Mouse (Mus musculus) limb, embryonic 10.5 days (tissue): Measurements from ENCODE around the gene Vcp. TPM values are rescaled to one million over a fixed set of nuclear protein-coding genes. Genes with fewer than 3 reads are reported as not detected.
A peak's percentile ranks its signal among the peaks of the same experiment; 100 is the strongest.

ENCODE experiments used
- DNase-seq: peaks from one replicate; pipeline ENCODE4 v3.0.0-alpha.2; 2017; ENCODE audit warnings: low spot score
- H3K27ac ChIP-seq: fragments of 300-500 bp; sonication (generic); 2 replicates; pipeline ENCODE4 v1.5.1; 2016; ENCODE audit warnings: mild to moderate bottlenecking
- H3K27me3 ChIP-seq: fragments of 300-500 bp; sonication (generic); 2 replicates; pipeline ENCODE4 v1.6.1; 2016; ENCODE audit warnings: low read depth, mild to moderate bottlenecking; ENCODE audit not compliant: poor library complexity, severe bottlenecking
- H3K36me3 ChIP-seq: fragments of 300-500 bp; sonication (generic); 2 replicates; pipeline ENCODE4 v1.6.1; 2016; ENCODE audit warnings: mild to moderate bottlenecking, moderate library complexity
- H3K4me1 ChIP-seq: fragments of 300-500 bp; sonication (generic); 2 replicates; pipeline ENCODE4 v1.6.1; 2016
- H3K4me3 ChIP-seq: fragments of 300-500 bp; sonication (generic); 2 replicates; pipeline ENCODE4 v1.5.1; 2016; ENCODE audit warnings: mild to moderate bottlenecking, moderate library complexity
- H3K9me3 ChIP-seq: fragments of 300-500 bp; sonication (generic); replicated peaks from 2 replicates; pipeline ENCODE4 v1.6.1; 2016; ENCODE audit warnings: mild to moderate bottlenecking
- WGBS: fragments of 180-500 bp; shearing (Covaris S2); methylation state at CpG from one replicate; pipeline ENCODE4 v1.1.7; 2016; 5-methylcytosine and 5-hydroxymethylcytosine counted together
- polyA plus RNA-seq: library from polyadenylated mRNA; unstranded; fragments of >200 nt; fragmentation: Nextera tagmentation; extraction: Ambion mirVana; gene quantifications from 2 replicates; pipeline ENCODE4 v1.2.1, GENCODE M21; 2016

Gene Vcp
- polyA plus RNA-seq, 1 experiment from 2014 or later = 691 TPM

- H3K4me1 ChIP-seq = peaks cover 27% of the 10 kb centered on the region
- 12% methylated on average over 5 of the region's 5 CpGs for WGBS
- H3K27ac ChIP-seq = no peak overlapping the region
- no peaks in the 10 kb centered on the region for H3K36me3 ChIP-seq
- peak; percentile 74 for DNase-seq
- H3K27me3 ChIP-seq = peaks cover 25% of the 10 kb centered on the region
- H3K9me3 ChIP-seq = no peaks in the 10 kb centered on the region
- H3K4me3 ChIP-seq = no peak overlapping the region
These were observed 54.4 kb downstream of the Vcp start for GRCm38 (mm10) chr4:42945952-42946351.

GRCm38 (mm10) chr4:42945445-42945844 lies 54.9 kb downstream of the Vcp start:
- H3K27ac ChIP-seq = no peak overlapping the region
- no peaks in the 10 kb centered on the region for H3K36me3 ChIP-seq
- H3K27me3 ChIP-seq = peaks cover 25% of the 10 kb centered on the region
- 83% methylated on average over 3 of the region's 3 CpGs for WGBS
- peaks cover 22% of the 10 kb centered on the region for H3K4me1 ChIP-seq
- H3K4me3 ChIP-seq = no peak overlapping the region
- no peak for DNase-seq
- H3K9me3 ChIP-seq = no peaks in the 10 kb centered on the region

- H3K4me1 ChIP-seq = peaks cover 18% of the 10 kb centered on the region
- H3K36me3 ChIP-seq = no peaks in the 10 kb centered on the region
- H3K27me3 ChIP-seq = peaks cover 25% of the 10 kb centered on the region
- 13% methylated on average over 6 of the region's 6 CpGs for WGBS
- H3K9me3 ChIP-seq = no peaks in the 10 kb centered on the region
- no peak overlapping the region for H3K4me3 ChIP-seq
- no peak overlapping the region for H3K27ac ChIP-seq
- peak; percentile 54 for DNase-seq
These were observed 55.3 kb downstream of the Vcp start for GRCm38 (mm10) chr4:42945043-42945442.

GRCm38 (mm10) chr4:42944185-42944584 lies 56.1 kb downstream of the Vcp start:
- peaks cover 15% of the 10 kb centered on the region for H3K4me1 ChIP-seq
- no peak for DNase-seq
- H3K27ac ChIP-seq = no peak overlapping the region
- peaks cover 25% of the 10 kb centered on the region for H3K27me3 ChIP-seq
- H3K9me3 ChIP-seq = no peaks in the 10 kb centered on the region
- H3K4me3 ChIP-seq = no peak overlapping the region
- no peaks in the 10 kb centered on the region for H3K36me3 ChIP-seq
- WGBS = 92% methylated on average over 9 of the region's 9 CpGs

GRCm38 (mm10) chr4:42943341-42943740 lies 57.0 kb downstream of the Vcp start:
- Histone ChIP-seq H3K27ac (no peak overlapping the region), H3K9me3 (no peaks in the 10 kb centered on the region), H3K4me3 (no peak overlapping the region), H3K4me1 (peaks cover 7% of the 10 kb centered on the region), H3K36me3 (no peaks in the 10 kb centered on the region), H3K27me3 (peaks cover 29% of the 10 kb centered on the region)
- 86% methylated on average over 5 of the region's 5 CpGs for WGBS
- no peak for DNase-seq

- Histone ChIP-seq H3K27ac (no peak overlapping the region), H3K4me3 (no peak overlapping the region), H3K4me1 (0 out of 2 replicates have a peak, but pooled peaks cover under 1% of the 10 kb centered on the region), H3K36me3 (no peaks in the 10 kb centered on the region), H3K9me3 (no peaks in the 10 kb centered on the region), H3K27me3 (peaks cover 29% of the 10 kb centered on the region)
- 89% methylated on average over 7 of the region's 7 CpGs for WGBS
- no peak for DNase-seq
These were observed 58.9 kb downstream of the Vcp start for GRCm38 (mm10) chr4:42941396-42941795.

- Histone ChIP-seq H3K4me3 (peak overlapping the region; percentile 26), H3K9me3 (no peaks in the 10 kb centered on the region), H3K27me3 (peaks cover 61% of the 10 kb centered on the region), H3K4me1 (peaks cover 7% of the 10 kb centered on the region), H3K27ac (no peak overlapping the region), H3K36me3 (no peaks in the 10 kb centered on the region)
- DNase-seq = peak; percentile 55
- WGBS = 10% methylated on average over 22 of the region's 22 CpGs
These were observed 66.7 kb downstream of the Vcp start for GRCm38 (mm10) chr4:42933630-42934029.

GRCm38 (mm10) chr4:42932229-42932969 lies 67.9 kb downstream of the Vcp start:
- WGBS = 75% methylated on average over 8 of the region's 8 CpGs
- no peaks in the 10 kb centered on the region for H3K36me3 ChIP-seq
- no peak for DNase-seq
- H3K4me3 ChIP-seq = no peak overlapping the region
- peaks cover 7% of the 10 kb centered on the region for H3K4me1 ChIP-seq
- H3K27ac ChIP-seq = no peak overlapping the region
- H3K27me3 ChIP-seq = peaks cover 49% of the 10 kb centered on the region
- no peaks in the 10 kb centered on the region for H3K9me3 ChIP-seq

Other genes with a start within 250 kb of the Vcp start
- not detected in 2 replicates for gene Ccl19, start 243.9 kb downstream of the Vcp start, polyA plus RNA-seq
- gene Ccl21a, start 226.5 kb downstream of the Vcp start, polyA plus RNA-seq = not detected in 2 replicates
- gene Fam205a1, start 146.6 kb downstream of the Vcp start, polyA plus RNA-seq = not detected in 2 replicates
- gene Gm12394, start 143.7 kb downstream of the Vcp start, polyA plus RNA-seq = 0.06 TPM in 1 of 2 replicates, not detected in the other
- gene Fam205c, start 126.3 kb downstream of the Vcp start, polyA plus RNA-seq = 0.10 TPM in 1 of 2 replicates, not detected in the other
- 0.16 TPM in 1 of 2 replicates, not detected in the other for gene Phf24, start 83.8 kb downstream of the Vcp start, polyA plus RNA-seq
- gene Dnajb5, start 50.7 kb downstream of the Vcp start, polyA plus RNA-seq = 7.0 and 8.8 TPM in 2 replicates
- 0.51 and 0.87 TPM in 2 replicates for gene 1700022I11Rik, start 30.9 kb downstream of the Vcp start, polyA plus RNA-seq
- 25.5 and 26.8 TPM in 2 replicates for gene Fancg, start 10.0 kb upstream of the Vcp start, polyA plus RNA-seq
- 21.7 and 27.5 TPM in 2 replicates for gene Pigo, start 25.3 kb upstream of the Vcp start, polyA plus RNA-seq
- 484 and 538 TPM in 2 replicates for gene Stoml2, start 31.2 kb upstream of the Vcp start, polyA plus RNA-seq
- gene Fam214b, start 45.7 kb upstream of the Vcp start, polyA plus RNA-seq = 6.6 and 8.5 TPM in 2 replicates
- 0.92 and 2.1 TPM in 2 replicates for gene Unc13b, start 58.4 kb upstream of the Vcp start, polyA plus RNA-seq